Mouse (Mus musculus): ENCODE results near the gene Il24. TPM values are rescaled to one million over a fixed set of nuclear protein-coding genes. Genes with fewer than 3 reads are reported as not detected.

Gene Il24
- not detected in 2 replicates for polyA plus RNA-seq (2012; rRNA removed)

GRCm38 (mm10) chr1:130887354-130887753, at the start of gene Il24:
Gene Il24 (minus strand): TSS chr1:130887454.

GRCm38 (mm10) chr1:130911401-130912010, 24.3 kb upstream of the Il24 start, which contains the start of gene Il20:
Gene Il20 (minus strand): TSS chr1:130911451.

GRCm38 (mm10) chr1:130865541-130866221, 21.6 kb downstream of the Il24 start, which contains the start of gene Fcmr:
Gene Fcmr (plus strand): TSS chr1:130865669.

Other genes starting within 250 kb of the Il24 start
- 4.4 and 8.9 TPM in 2 replicates for gene C4bp, start 225.8 kb downstream of the Il24 start, polyA plus RNA-seq (2012; rRNA removed)
- 0.01 TPM in 1 of 2 replicates, not detected in the other for gene Gm29427, start 171.7 kb downstream of the Il24 start, polyA plus RNA-seq (2012; rRNA removed)
- gene Yod1, start 170.1 kb downstream of the Il24 start, polyA plus RNA-seq (2012; rRNA removed) = 3.5 and 3.6 TPM in 2 replicates
- 5.3 and 6.0 TPM in 2 replicates for gene Pfkfb2, start 158.2 kb downstream of the Il24 start, polyA plus RNA-seq (2012; rRNA removed)
- 1.4 and 1.5 TPM in 2 replicates for gene AA986860, start 155.5 kb downstream of the Il24 start, polyA plus RNA-seq (2012; rRNA removed)
- 0.02 and 0.04 TPM in 2 replicates for gene Fcamr, start 86.6 kb downstream of the Il24 start, polyA plus RNA-seq (2012; rRNA removed)
- gene Pigr, start 60.8 kb downstream of the Il24 start, polyA plus RNA-seq (2012; rRNA removed) = 1.0 and 1.1 TPM in 2 replicates
- 0.11 TPM in 1 of 2 replicates, not detected in the other for gene Fcmr, start 21.8 kb downstream of the Il24 start, polyA plus RNA-seq (2012; rRNA removed)
- gene Il20, start 24.0 kb upstream of the Il24 start, polyA plus RNA-seq (2012; rRNA removed) = not detected in 2 replicates
- gene Il19, start 52.7 kb upstream of the Il24 start, polyA plus RNA-seq (2012; rRNA removed) = not detected in 2 replicates
- 0.03 and 0.11 TPM in 2 replicates for gene Il10, start 132.4 kb upstream of the Il24 start, polyA plus RNA-seq (2012; rRNA removed)
- 19.3 and 20.9 TPM in 2 replicates for gene Mapkapk2, start 210.4 kb upstream of the Il24 start, polyA plus RNA-seq (2012; rRNA removed)